Mouse (Mus musculus) hindbrain, postnatal 0 days (tissue): ENCODE results near the gene Gm14408. TPM values are rescaled to one million over a fixed set of nuclear protein-coding genes. Genes with fewer than 3 reads are reported as not detected.
A peak's percentile ranks its signal among the peaks of the same experiment; 100 is the strongest.
"Not testable (repeated sequence)": the region's sequence is repeated elsewhere in the genome, so short reads cannot be mapped to it uniquely, and the experiment has no call there.

ENCODE experiments used
- ATAC-seq: fragments of 200-750 bp; cut with Nextera tagmentation; 2 replicates; pipeline ENCODE4 v1.8.0; 2017; ENCODE audit warnings: mild to moderate bottlenecking, moderate TSS enrichment, moderate library complexity
- DNase-seq: peaks from one replicate; pipeline ENCODE4 v3.0.0-alpha.2; 2015; ENCODE audit warnings: low spot score
- H3K27ac ChIP-seq: fragments of 300-500 bp; sonication (generic); 2 replicates; pipeline ENCODE4 v1.5.1; 2014; ENCODE audit warnings: mild to moderate bottlenecking
- H3K27me3 ChIP-seq: fragments of 300-500 bp; sonication (generic); 2 replicates; pipeline ENCODE4 v1.6.1; 2014; ENCODE audit warnings: low read length, mixed read lengths; ENCODE audit not compliant: insufficient read depth
- H3K36me3 ChIP-seq: fragments of 300-500 bp; sonication (generic); 2 replicates; pipeline ENCODE4 v1.6.1; 2014; ENCODE audit warnings: low read length, mixed read lengths; ENCODE audit not compliant: insufficient read depth
- H3K4me1 ChIP-seq: fragments of 300-500 bp; sonication (generic); 2 replicates; pipeline ENCODE4 v1.6.1; 2014; ENCODE audit warnings: antibody characterized with exemption, low read length, mixed read lengths; ENCODE audit not compliant: insufficient read depth
- H3K4me2 ChIP-seq: fragments of 300-500 bp; sonication (generic); 2 replicates; pipeline ENCODE4 v1.6.1; 2014; ENCODE audit warnings: low read depth, mild to moderate bottlenecking, low read length, moderate library complexity, mixed read lengths
- H3K4me3 ChIP-seq: fragments of 300-500 bp; sonication (generic); 2 replicates; pipeline ENCODE4 v1.5.1; 2014; ENCODE audit warnings: low read length
- H3K9ac ChIP-seq: fragments of 300-500 bp; sonication (generic); replicated peaks from 2 replicates; pipeline ENCODE4 v1.6.1; 2014; ENCODE audit warnings: mild to moderate bottlenecking, low read length, moderate library complexity, mixed read lengths
- H3K9me3 ChIP-seq: fragments of 300-500 bp; sonication (generic); 2 replicates; pipeline ENCODE4 v1.6.1; 2016; ENCODE audit warnings: low read length, mixed read lengths
- WGBS: fragments of 180-500 bp; shearing (Covaris S2); extraction: QIAGEN DNeasy Blood & Tissue Kit; methylation state at CpG from one replicate; pipeline ENCODE4 v1.1.7; 2014; 5-methylcytosine and 5-hydroxymethylcytosine counted together
- polyA plus RNA-seq: library from polyadenylated mRNA; unstranded; fragments of >200 nt; fragmentation: Nextera tagmentation; extraction: Ambion mirVana; gene quantifications from 2 replicates; pipeline ENCODE4 v1.2.1, GENCODE M21; 2015
- total RNA-seq: library from RNA; depleted of rRNA; stranded (reverse); fragments of >200 nt; gene quantifications from 2 replicates; pipeline ENCODE4 v1.2.3, GENCODE M21; 2014; rRNA removed

Gm14408 gene
- total RNA-seq (not detected in 2 replicates), polyA plus RNA-seq (not detected in 2 replicates)

DNA sequence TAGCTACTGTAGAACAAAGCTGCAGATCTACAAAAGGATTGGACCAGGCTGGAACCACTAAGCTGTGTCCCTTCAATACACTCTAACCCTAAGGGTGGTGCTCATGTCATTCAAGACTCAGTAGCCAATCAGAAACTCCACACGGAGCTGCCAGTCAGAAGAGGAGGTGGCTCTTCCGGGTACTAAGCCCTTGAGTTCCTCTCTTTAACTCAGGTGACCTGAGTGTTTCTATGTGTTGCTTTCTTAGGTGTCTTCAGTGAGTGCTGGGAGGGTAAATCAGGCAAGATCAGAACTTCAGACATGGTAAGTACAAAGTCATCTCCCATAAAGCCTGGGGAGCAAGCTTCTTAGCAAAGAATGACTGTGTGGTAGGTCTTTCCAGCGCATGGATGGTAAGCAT, at the start of gene Gm14408:
TSS of gene Gm14408 (plus strand) at position 301 of the 400 bp plus-strand sequence.
- H3K27me3 ChIP-seq, ATAC-seq, H3K4me3 ChIP-seq, H3K9me3 ChIP-seq, H3K27ac ChIP-seq, H3K36me3 ChIP-seq, DNase-seq, H3K9ac ChIP-seq, H3K4me2 ChIP-seq, H3K4me1 ChIP-seq: not testable (repeated sequence)
- 86% methylated on average over 1 of the region's 3 CpGs for WGBS

DNA sequence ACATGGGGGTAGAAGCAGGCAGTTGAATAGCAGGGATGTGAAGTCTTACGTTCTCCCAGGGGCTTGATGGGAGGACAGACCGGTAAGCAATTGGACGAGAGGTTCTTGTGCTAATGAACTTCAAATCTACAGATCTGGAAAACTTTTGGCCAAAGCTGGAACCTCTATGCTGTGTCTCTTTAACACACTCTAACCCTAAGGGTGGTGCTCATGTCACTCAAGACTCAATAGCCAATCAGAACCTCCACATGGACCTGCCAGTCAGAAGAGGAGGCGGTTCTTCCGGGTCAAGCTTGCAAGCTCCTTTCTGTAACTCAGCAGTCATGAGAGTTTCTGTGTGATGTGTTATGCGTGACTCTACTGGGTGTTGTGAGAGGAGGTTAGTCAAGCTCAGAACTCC, 32.6 kb upstream of the Gm14408 start, which contains the start of gene Gm14295:
TSS of gene Gm14295 (plus strand) at position 301 of the 400 bp plus-strand sequence.
- H3K4me2 ChIP-seq: peak within 1 kb of the TSS; percentile 31; the same call in 1 of the 2 replicates
- H3K4me3 ChIP-seq: peak within 1 kb of the TSS; percentile 32
- not testable (repeated sequence) for H3K4me1 ChIP-seq, ATAC-seq, DNase-seq, H3K9ac ChIP-seq, H3K9me3 ChIP-seq, H3K27ac ChIP-seq, H3K36me3 ChIP-seq, H3K27me3 ChIP-seq
- no CpG with 5 or more reads among the region's 6 CpGs for WGBS

DNA sequence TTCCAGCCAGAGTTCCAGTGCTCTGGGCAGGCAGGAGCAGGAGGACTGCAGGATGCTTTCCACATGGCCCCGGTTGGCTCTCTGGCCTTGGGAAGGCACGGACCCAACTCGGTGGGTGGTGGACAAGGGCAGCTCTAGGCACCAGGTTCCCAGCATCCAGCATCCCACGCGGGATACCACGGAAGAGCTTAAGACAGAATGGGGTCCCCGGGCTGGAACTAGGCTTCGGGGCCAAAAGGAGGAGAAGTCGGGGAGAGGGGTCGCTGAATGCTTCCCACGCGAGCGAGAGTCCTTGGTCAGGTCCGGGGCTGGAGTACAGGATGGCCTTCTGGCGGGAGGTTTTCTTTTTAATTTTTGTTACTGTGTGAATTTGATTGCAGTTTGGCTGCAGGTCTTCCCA, 32.2 kb upstream of the Gm14408 start:
- not testable (repeated sequence) for H3K9me3 ChIP-seq, H3K27ac ChIP-seq, DNase-seq, ATAC-seq, H3K36me3 ChIP-seq, H3K9ac ChIP-seq, H3K27me3 ChIP-seq, H3K4me1 ChIP-seq
- 24% methylated on average over 13 of the region's 15 CpGs for WGBS
- Histone ChIP-seq H3K4me2 (peak overlapping the region; percentile 31; the same call in 1 of the 2 replicates), H3K4me3 (peak overlapping the region; percentile 32)

Other genes with a start within 250 kb of the Gm14408 start
- 8.9 and 16.4 TPM in 2 replicates for gene Gm14308, start 194.8 kb upstream of the Gm14408 start, total RNA-seq
- 16.5 and 36.4 TPM in 2 replicates for gene Gm14308, start 194.8 kb upstream of the Gm14408 start, polyA plus RNA-seq
- gene Zfp973, start 160.6 kb upstream of the Gm14408 start, total RNA-seq: 8.6 and 11.2 TPM in 2 replicates
- 3.1 and 9.1 TPM in 2 replicates for gene Zfp973, start 160.6 kb upstream of the Gm14408 start, polyA plus RNA-seq
- gene Gm14305, start 122.8 kb upstream of the Gm14408 start, total RNA-seq: 23.9 and 26.8 TPM in 2 replicates
- gene Gm14305, start 122.8 kb upstream of the Gm14408 start, polyA plus RNA-seq: 47.2 and 48.3 TPM in 2 replicates
- gene Gm14295, start 32.5 kb upstream of the Gm14408 start, total RNA-seq: 9.4 and 9.6 TPM in 2 replicates
- 20.2 and 22.5 TPM in 2 replicates for gene Gm14295, start 32.5 kb upstream of the Gm14408 start, polyA plus RNA-seq
- gene Gm14296, start 96.7 kb downstream of the Gm14408 start, total RNA-seq: 7.4 and 11.7 TPM in 2 replicates
- gene Gm14296, start 96.7 kb downstream of the Gm14408 start, polyA plus RNA-seq: 6.8 and 9.6 TPM in 2 replicates
- gene Gm14419, start 169.8 kb downstream of the Gm14408 start, total RNA-seq: 0.43 and 1.7 TPM in 2 replicates
- gene Gm14419, start 169.8 kb downstream of the Gm14408 start, polyA plus RNA-seq: 9.8 and 12.6 TPM in 2 replicates
- gene Gm14401, start 243.2 kb downstream of the Gm14408 start, total RNA-seq: not detected in 2 replicates
- gene Gm14401, start 243.2 kb downstream of the Gm14408 start, polyA plus RNA-seq: 0.21 TPM in 1 of 2 replicates, not detected in the other